ENCODE assay signal across 17 mouse cellular contexts in genomic region chr14:78748692-78749091, GRCm38 (mm10).
"Had no signal": no experiment of that assay in that cellular context is flagged by ENCODE, and none has a peak within 500 bp of the region (broad histone marks: within the 10 kb centered on the region; RNA-seq: fewer than 3 reads in every experiment).

No protein-coding gene starts in this region.

- H3K4me1 ChIP-seq: liver, embryonic 13.5 days; midbrain, embryonic 12.5 days; midbrain, embryonic 15.5 days; neural tube, embryonic 13.5 days had no signal

- H3K4me3 ChIP-seq: layer of hippocampus, adult 2 months; left cerebral cortex, adult 2 months; liver, embryonic 13.5 days; midbrain, embryonic 12.5 days; midbrain, embryonic 15.5 days; myocyte; neural tube, embryonic 13.5 days had no signal

- H3K9me3 ChIP-seq: liver, embryonic 13.5 days; midbrain, embryonic 12.5 days; midbrain, embryonic 15.5 days; neural tube, embryonic 13.5 days had no signal

- H3K27ac ChIP-seq: kidney, postnatal 0 days; layer of hippocampus, adult 2 months; left cerebral cortex, adult 2 months; liver, embryonic 13.5 days; midbrain, embryonic 12.5 days; midbrain, embryonic 15.5 days; neural tube, embryonic 13.5 days had no signal

- H3K4me2 ChIP-seq: liver, embryonic 13.5 days; midbrain, embryonic 12.5 days; midbrain, embryonic 15.5 days; neural tube, embryonic 13.5 days had no signal

- DNase-seq: kidney, adult 2 months; kidney, postnatal 25 days; layer of hippocampus, adult 9-11 months; liver, embryonic 13.5 days; lung, adult 2 months; lung, postnatal 14 days; retina, postnatal 1 day; thymus, adult 18-20 months; thymus, postnatal 25 days had no signal

- H3K36me3 ChIP-seq: liver, embryonic 13.5 days; midbrain, embryonic 12.5 days; midbrain, embryonic 15.5 days; neural tube, embryonic 13.5 days had no signal

- H3K9ac ChIP-seq: liver, embryonic 13.5 days; midbrain, embryonic 12.5 days; midbrain, embryonic 15.5 days; neural tube, embryonic 13.5 days had no signal

- ATAC-seq: intestine, postnatal 0 days; midbrain, embryonic 15.5 days had no signal

- H3K27me3 ChIP-seq: liver, embryonic 13.5 days; midbrain, embryonic 12.5 days; midbrain, embryonic 15.5 days; neural tube, embryonic 13.5 days had no signal
